Mouse (Mus musculus): ENCODE results near the gene Gm5934. TPM values are rescaled to one million over a fixed set of nuclear protein-coding genes. Genes with fewer than 3 reads are reported as not detected.
"Not testable (repeated sequence)": the region's sequence is repeated elsewhere in the genome, so short reads cannot be mapped to it uniquely, and the experiment has no call there.

The Gm5934 gene
- polyA plus RNA-seq (2015; fragmentation: Nextera tagmentation; extraction: Ambion mirVana) = not detected in 2 replicates

GRCm38 (mm10) chrX:24500660-24501059, at the start of gene Gm5934:
TSS of gene Gm5934 (minus strand) at chrX:24500760.
- H3K9me3 ChIP-seq (ENCODE audit: control insufficient read depth, low read length); H3K4me1 ChIP-seq (replicated peaks; ENCODE audit: control insufficient read depth, insufficient read depth); H3K4me3 ChIP-seq (ENCODE audit: low read depth, low read length); H3K27ac ChIP-seq (replicated peaks); H3K27me3 ChIP-seq (ENCODE audit: control insufficient read depth, insufficient read depth, low read length); ATAC-seq (ENCODE audit: low FRiP score, low TSS enrichment); H3K9ac ChIP-seq (ENCODE audit: low read length); H3K4me2 ChIP-seq (replicated peaks; ENCODE audit: low read depth); DNase-seq (ENCODE audit: low spot score); H3K36me3 ChIP-seq (ENCODE audit: control insufficient read depth, insufficient read depth, low read length): not testable (repeated sequence)
- WGBS = 66% methylated on average over 5 of the region's 5 CpGs

Other genes with a start within 250 kb of the Gm5934 start
- gene Gm4297, start 74.1 kb upstream of the Gm5934 start, polyA plus RNA-seq (2015; fragmentation: Nextera tagmentation; extraction: Ambion mirVana) = 0.08 TPM in 1 of 2 replicates, not detected in the other